Mouse (Mus musculus): ENCODE data around the gene H6pd. TPM values are rescaled to one million over a fixed set of nuclear protein-coding genes. Genes with fewer than 3 reads are reported as not detected.

The H6pd gene
- polyA plus RNA-seq, 2 experiments: 13.3 to 22.6 TPM

DNA sequence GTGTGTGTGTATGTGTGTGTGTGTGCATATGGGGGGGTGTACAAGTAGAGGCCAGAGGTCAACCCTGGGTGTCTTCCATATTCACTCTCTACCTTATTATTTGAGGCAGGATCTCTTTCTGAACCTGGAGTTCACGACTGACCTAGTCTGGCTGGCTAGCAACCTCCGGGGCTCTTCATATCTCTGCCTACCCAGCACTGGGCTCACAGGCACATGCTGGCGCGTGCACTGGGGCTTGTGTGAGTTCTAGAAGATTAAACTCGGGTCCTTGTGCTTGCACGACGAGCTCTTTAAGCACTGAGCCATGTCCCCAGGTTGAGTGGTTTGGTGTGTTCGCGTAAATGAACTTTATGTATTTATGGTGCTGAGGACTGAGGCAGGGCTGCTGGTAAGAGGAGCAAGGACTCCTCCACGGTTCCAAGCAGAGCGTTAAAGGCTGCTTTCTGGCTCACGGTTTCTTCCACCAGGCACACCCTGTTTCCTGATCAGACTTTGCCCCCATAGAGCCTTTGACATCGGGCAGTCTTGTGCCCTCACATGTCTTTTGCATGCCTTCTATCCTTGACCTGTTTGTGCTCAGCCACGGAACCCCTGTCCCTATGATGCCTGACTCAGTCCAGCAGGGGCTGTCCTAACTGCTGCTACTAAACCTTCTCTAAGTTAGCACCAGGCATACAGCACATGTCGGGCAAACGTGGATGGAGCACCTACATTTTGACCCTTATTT is 75.1 kb downstream of the H6pd start:
- H3K4me2 ChIP-seq (replicated peaks; ENCODE audit: low read depth, low read length, severe bottlenecking): no peak overlapping the region
- no peak for ATAC-seq (ENCODE audit: low FRiP score, low read depth)
- TF ChIP-seq POLR2A (IDR thresholded peaks at IDR 0.05; ENCODE audit: borderline replicate concordance, extremely low read depth, insufficient read depth, insufficient read length): no peak
- no peak for DNase-seq (ENCODE audit: low spot score)
- H3K9ac ChIP-seq (ENCODE audit: low read depth, low read length, severe bottlenecking): no peak overlapping the region
- H3K4me3 ChIP-seq (replicated peaks; ENCODE audit: low read length): no peak overlapping the region
- no peaks in the 10 kb centered on the region for H3K27me3 ChIP-seq (ENCODE audit: control insufficient read depth, insufficient read depth, low read length)
- H3K4me1 ChIP-seq (ENCODE audit: control insufficient read depth, insufficient read depth, low read length): peaks cover 9% of the 10 kb centered on the region
- no peaks in the 10 kb centered on the region for H3K9me3 ChIP-seq (ENCODE audit: control insufficient read depth, low read length)
- H3K27ac ChIP-seq (replicated peaks; ENCODE audit: low read depth, low read length): no peak overlapping the region
- 0 out of 2 replicates have a peak, but pooled peaks cover 4% of the 10 kb centered on the region for H3K36me3 ChIP-seq (ENCODE audit: control insufficient read depth, insufficient read depth, low read length)
- 84% methylated on average over 16 of the region's 16 CpGs for WGBS

DNA sequence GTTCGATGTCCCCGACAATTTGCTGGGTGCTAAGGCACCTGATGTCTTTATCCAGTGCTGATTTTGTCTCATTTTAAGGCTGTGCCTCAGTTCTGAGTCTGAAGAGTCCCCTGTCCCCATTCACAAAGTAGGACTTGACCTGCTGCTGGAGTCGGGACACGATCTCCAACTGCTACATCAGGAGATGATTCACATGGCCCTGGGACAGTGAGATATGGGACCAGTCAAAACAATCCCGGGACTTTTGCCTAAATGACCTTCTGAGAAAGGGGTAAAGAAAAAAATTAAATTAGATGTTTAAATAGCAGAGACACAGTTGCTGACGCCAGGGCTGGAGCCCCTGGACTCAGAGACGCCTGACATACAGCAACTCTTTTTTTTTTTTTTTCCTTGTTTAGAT is 75.8 kb downstream of the H6pd start:
- Histone ChIP-seq H3K9ac (ENCODE audit: low read depth, low read length, severe bottlenecking) (no peak overlapping the region), H3K27ac (replicated peaks; ENCODE audit: low read depth, low read length) (no peak overlapping the region), H3K4me3 (replicated peaks; ENCODE audit: low read length) (no peak overlapping the region), H3K4me2 (replicated peaks; ENCODE audit: low read depth, low read length, severe bottlenecking) (no peak overlapping the region), H3K4me1 (ENCODE audit: control insufficient read depth, insufficient read depth, low read length) (peaks cover 3% of the 10 kb centered on the region), H3K9me3 (ENCODE audit: control insufficient read depth, low read length) (no peaks in the 10 kb centered on the region), H3K27me3 (ENCODE audit: control insufficient read depth, insufficient read depth, low read length) (no peaks in the 10 kb centered on the region), H3K36me3 (ENCODE audit: control insufficient read depth, insufficient read depth, low read length) (0 out of 2 replicates have a peak, but pooled peaks cover 4% of the 10 kb centered on the region)
- ATAC-seq (ENCODE audit: low FRiP score, low read depth) (no peak), DNase-seq (ENCODE audit: low spot score) (no peak)
- no peak for TF ChIP-seq POLR2A (IDR thresholded peaks at IDR 0.05; ENCODE audit: borderline replicate concordance, extremely low read depth, insufficient read depth, insufficient read length)
- WGBS: 91% methylated on average over 7 of the region's 7 CpGs

DNA sequence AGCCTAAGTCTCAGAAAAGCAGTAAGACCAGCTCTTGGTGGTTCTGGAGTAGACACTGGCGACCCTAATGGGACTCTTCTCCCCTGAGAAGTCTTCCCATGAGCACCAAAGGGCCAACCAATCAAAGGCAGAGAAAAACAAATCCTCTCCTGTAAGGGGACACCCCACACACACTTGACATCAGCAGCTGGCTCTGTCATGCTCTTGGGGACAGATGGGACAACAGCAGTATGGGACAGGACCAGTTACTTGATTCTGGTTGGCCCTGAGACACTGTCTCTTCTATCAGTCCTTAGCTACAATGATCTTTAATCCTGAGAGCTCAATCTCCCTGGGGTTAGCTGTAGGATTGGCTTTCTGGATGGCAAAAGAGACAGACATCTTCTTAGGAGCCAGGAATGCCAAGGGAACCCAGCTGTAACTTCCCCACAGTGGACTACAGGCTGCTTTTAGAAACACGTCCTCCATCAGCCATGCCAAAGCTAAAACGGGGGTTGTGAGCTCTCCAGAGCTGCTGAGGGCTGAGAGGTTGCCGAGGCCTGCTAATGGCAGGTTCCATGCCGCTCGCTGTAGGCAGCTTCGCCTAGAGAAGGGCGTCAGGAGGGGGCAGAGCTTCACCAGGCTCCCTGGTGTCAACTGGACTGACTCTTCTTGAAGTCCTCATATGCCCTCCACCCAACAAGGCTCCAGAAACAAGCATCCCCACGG is 76.6 kb downstream of the H6pd start:
- peaks cover 4% of the 10 kb centered on the region; the same call in 1 of the 2 replicates for H3K36me3 ChIP-seq (ENCODE audit: control insufficient read depth, insufficient read depth, low read length)
- no peak overlapping the region for H3K9ac ChIP-seq (ENCODE audit: low read depth, low read length, severe bottlenecking)
- no peak overlapping the region for H3K4me3 ChIP-seq (replicated peaks; ENCODE audit: low read length)
- ATAC-seq (ENCODE audit: low FRiP score, low read depth) (no peak), DNase-seq (ENCODE audit: low spot score) (no peak)
- no peaks in the 10 kb centered on the region for H3K4me1 ChIP-seq (ENCODE audit: control insufficient read depth, insufficient read depth, low read length)
- WGBS: 83% methylated on average over 9 of the region's 9 CpGs
- no peaks in the 10 kb centered on the region for H3K9me3 ChIP-seq (ENCODE audit: control insufficient read depth, low read length)
- no peaks in the 10 kb centered on the region for H3K27me3 ChIP-seq (ENCODE audit: control insufficient read depth, insufficient read depth, low read length)
- no peak overlapping the region for H3K4me2 ChIP-seq (replicated peaks; ENCODE audit: low read depth, low read length, severe bottlenecking)
- TF ChIP-seq POLR2A (IDR thresholded peaks at IDR 0.05; ENCODE audit: borderline replicate concordance, extremely low read depth, insufficient read depth, insufficient read length): no peak
- no peak overlapping the region for H3K27ac ChIP-seq (replicated peaks; ENCODE audit: low read depth, low read length)

DNA sequence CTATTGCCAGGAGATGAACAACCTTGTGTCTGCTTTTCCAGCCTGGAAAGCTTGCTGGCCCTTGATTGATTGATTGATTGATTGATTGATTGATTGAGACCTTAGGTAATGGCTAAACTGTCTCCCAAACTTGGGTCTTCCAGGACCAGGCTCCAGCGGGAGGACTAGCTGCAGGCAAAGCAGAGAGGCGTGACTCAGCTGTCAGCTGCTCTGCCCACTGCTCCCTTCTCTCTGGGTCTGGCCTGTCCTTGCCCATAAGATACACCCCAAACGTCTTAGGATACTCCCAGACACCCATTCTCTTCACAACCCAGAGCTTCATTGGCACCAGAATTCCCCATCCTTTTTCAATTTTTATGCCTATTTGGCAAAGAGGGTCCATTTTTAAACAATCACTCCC is 78.1 kb downstream of the H6pd start:
- ATAC-seq (ENCODE audit: low FRiP score, low read depth): no peak
- H3K27ac ChIP-seq (replicated peaks; ENCODE audit: low read depth, low read length): no peak overlapping the region
- WGBS: 50% methylated on average over 3 of the region's 3 CpGs
- no peaks in the 10 kb centered on the region for H3K27me3 ChIP-seq (ENCODE audit: control insufficient read depth, insufficient read depth, low read length)
- no peak overlapping the region for H3K4me2 ChIP-seq (replicated peaks; ENCODE audit: low read depth, low read length, severe bottlenecking)
- no peak for DNase-seq (ENCODE audit: low spot score)
- TF ChIP-seq POLR2A (IDR thresholded peaks at IDR 0.05; ENCODE audit: borderline replicate concordance, extremely low read depth, insufficient read depth, insufficient read length): no peak
- peaks cover under 1% of the 10 kb centered on the region; the same call in 1 of the 2 replicates for H3K36me3 ChIP-seq (ENCODE audit: control insufficient read depth, insufficient read depth, low read length)
- H3K9me3 ChIP-seq (ENCODE audit: control insufficient read depth, low read length): no peaks in the 10 kb centered on the region
- no peaks in the 10 kb centered on the region for H3K4me1 ChIP-seq (ENCODE audit: control insufficient read depth, insufficient read depth, low read length)
- no peak overlapping the region for H3K4me3 ChIP-seq (replicated peaks; ENCODE audit: low read length)
- H3K9ac ChIP-seq (ENCODE audit: low read depth, low read length, severe bottlenecking): no peak overlapping the region

Other genes starting within 250 kb of the H6pd start
- 7.7 and 8.2 TPM in 2 replicates for gene Slc25a33, start 234.7 kb downstream of the H6pd start, polyA plus RNA-seq (2012; rRNA removed)
- 10.8 and 11.8 TPM in 2 replicates for gene Slc25a33, start 234.7 kb downstream of the H6pd start, polyA plus RNA-seq (2014; fragmentation: Nextera tagmentation; extraction: Ambion mirVana)
- gene Spsb1, start 54.0 kb downstream of the H6pd start, polyA plus RNA-seq (2012; rRNA removed): 19.4 and 21.9 TPM in 2 replicates
- gene Spsb1, start 54.0 kb downstream of the H6pd start, polyA plus RNA-seq (2014; fragmentation: Nextera tagmentation; extraction: Ambion mirVana): 18.0 and 18.8 TPM in 2 replicates
- 3.8 and 4.5 TPM in 2 replicates for gene Gpr157, start 78.3 kb upstream of the H6pd start, polyA plus RNA-seq (2012; rRNA removed)
- 0.48 and 0.52 TPM in 2 replicates for gene Gpr157, start 78.3 kb upstream of the H6pd start, polyA plus RNA-seq (2014; fragmentation: Nextera tagmentation; extraction: Ambion mirVana)
- gene Slc2a5, start 110.3 kb upstream of the H6pd start, polyA plus RNA-seq (2012; rRNA removed): 2.2 and 3.5 TPM in 2 replicates
- gene Slc2a5, start 110.3 kb upstream of the H6pd start, polyA plus RNA-seq (2014; fragmentation: Nextera tagmentation; extraction: Ambion mirVana): 1.5 and 2.6 TPM in 2 replicates
- gene Slc2a7, start 139.9 kb upstream of the H6pd start, polyA plus RNA-seq (2012; rRNA removed): not detected in 2 replicates
- gene Slc2a7, start 139.9 kb upstream of the H6pd start, polyA plus RNA-seq (2014; fragmentation: Nextera tagmentation; extraction: Ambion mirVana): not detected in 2 replicates
- 0.14 and 0.26 TPM in 2 replicates for gene Car6, start 192.3 kb upstream of the H6pd start, polyA plus RNA-seq (2012; rRNA removed)
- gene Car6, start 192.3 kb upstream of the H6pd start, polyA plus RNA-seq (2014; fragmentation: Nextera tagmentation; extraction: Ambion mirVana): 0.14 TPM in 1 of 2 replicates, not detected in the other
- gene Eno1, start 227.7 kb upstream of the H6pd start, polyA plus RNA-seq (2012; rRNA removed): 675 and 907 TPM in 2 replicates
- 1,291 and 1,302 TPM in 2 replicates for gene Eno1, start 227.7 kb upstream of the H6pd start, polyA plus RNA-seq (2014; fragmentation: Nextera tagmentation; extraction: Ambion mirVana)

Measured in limb, embryonic 14.5 days (tissue).